Mouse (Mus musculus): Measurements from ENCODE around the gene Trio. TPM values are rescaled to one million over a fixed set of nuclear protein-coding genes. Genes with fewer than 3 reads are reported as not detected.

Gene Trio
- polyA plus RNA-seq, 1 experiment: 56.3 TPM

DNA sequence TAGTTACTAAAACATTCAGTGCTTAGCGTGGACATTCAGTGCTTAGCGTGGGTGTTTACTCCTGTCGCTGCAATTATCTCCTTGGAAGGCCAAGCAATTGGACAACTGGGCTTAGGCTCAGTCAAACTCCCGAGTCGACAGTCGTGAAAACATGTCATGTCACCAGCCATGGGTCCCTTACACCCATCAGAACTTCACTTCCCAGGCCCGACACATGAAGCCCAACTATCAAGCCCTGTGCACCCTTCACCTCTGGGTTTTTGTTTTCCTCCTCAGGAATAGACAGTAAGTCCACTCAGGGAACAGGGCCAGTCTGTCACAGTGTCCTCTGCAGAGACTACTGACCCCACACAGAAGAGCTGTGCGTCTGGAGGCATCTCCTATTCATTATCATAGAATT, 84.2 kb downstream of the Trio start:
- Histone ChIP-seq H3K27me3 (ENCODE audit: control insufficient read depth, insufficient read depth, insufficient read length) (no peaks in the 10 kb centered on the region), H3K36me3 (ENCODE audit: control insufficient read depth, insufficient read depth) (no peaks in the 10 kb centered on the region), H3K4me2 (ENCODE audit: low read depth) (peak overlapping the region; percentile 60), H3ac (ENCODE audit: control insufficient read depth, insufficient read length) (no peak overlapping the region), H3K79me2 (ENCODE audit: control insufficient read depth, insufficient read depth) (peaks cover 87% of the 10 kb centered on the region), H3K4me3 (no peak overlapping the region)
- TF ChIP-seq POLR2AphosphoS2 (IDR thresholded peaks at IDR 0.05; ENCODE audit: insufficient read length, low read depth): no peak

DNA sequence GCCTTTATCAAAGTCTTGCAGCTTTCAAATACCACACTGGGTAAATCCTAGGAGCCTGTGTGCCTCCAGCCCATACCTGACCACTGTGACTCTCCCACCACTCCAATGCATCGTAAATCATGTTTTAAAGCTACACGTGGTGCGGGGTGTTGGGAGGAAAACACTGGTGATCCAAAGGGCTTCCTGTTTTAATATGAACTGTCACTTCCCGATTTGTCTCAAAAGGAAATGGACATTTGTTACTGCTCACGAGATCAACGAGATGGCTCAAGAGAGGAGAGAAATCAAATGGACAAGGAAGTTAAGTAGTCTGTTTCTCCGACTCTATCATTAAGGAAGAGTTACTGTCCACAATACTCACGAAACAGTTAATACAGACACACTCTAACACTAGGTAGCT, 84.6 kb downstream of the Trio start:
- H3K36me3 ChIP-seq (ENCODE audit: control insufficient read depth, insufficient read depth): no peaks in the 10 kb centered on the region
- no peak overlapping the region for H3K4me3 ChIP-seq
- H3ac ChIP-seq (ENCODE audit: control insufficient read depth, insufficient read length): no peak overlapping the region
- H3K27me3 ChIP-seq (ENCODE audit: control insufficient read depth, insufficient read depth, insufficient read length): no peaks in the 10 kb centered on the region
- peak overlapping the region; percentile 60 for H3K4me2 ChIP-seq (ENCODE audit: low read depth)
- no peak for TF ChIP-seq MYOG (IDR thresholded peaks at IDR 0.05; ENCODE audit: control insufficient read depth in 1 of 3, insufficient read depth in 1 of 3, insufficient read length in 2 of 3, low read depth in 2 of 3)
- TF ChIP-seq E2F4 (IDR thresholded peaks at IDR 0.05; ENCODE audit: insufficient read depth): no peak
- no peak for TF ChIP-seq MAX (IDR thresholded peaks at IDR 0.05; ENCODE audit: low read depth)
- TF ChIP-seq REST (IDR thresholded peaks at IDR 0.05; ENCODE audit: insufficient read depth, insufficient read length): no peak
- TF ChIP-seq POLR2A (IDR thresholded peaks at IDR 0.05; ENCODE audit: insufficient read length, low read depth): no peak
- no peak for TF ChIP-seq POLR2AphosphoS2 (IDR thresholded peaks at IDR 0.05; ENCODE audit: insufficient read length, low read depth)
- TF ChIP-seq TCF12 (IDR thresholded peaks at IDR 0.05; ENCODE audit: insufficient read depth, poor library complexity, severe bottlenecking): no peak
- TF ChIP-seq TCF3 (IDR thresholded peaks at IDR 0.05; ENCODE audit: insufficient read length, low read depth): no peak
- no peak for TF ChIP-seq SRF (IDR thresholded peaks at IDR 0.05; ENCODE audit: control insufficient read depth, insufficient read length, low read depth)
- no peak for TF ChIP-seq MYOD1 (IDR thresholded peaks at IDR 0.05; ENCODE audit: control insufficient read depth in 1 of 3, insufficient read length in 2 of 3, low read depth in 2 of 3)
- TF ChIP-seq USF1 (IDR thresholded peaks at IDR 0.05; ENCODE audit: low read depth): no peak
- TF ChIP-seq CEBPB (IDR thresholded peaks at IDR 0.05; ENCODE audit: insufficient read depth, poor library complexity, severe bottlenecking): no peak
- H3K79me2 ChIP-seq (ENCODE audit: control insufficient read depth, insufficient read depth): peaks cover 86% of the 10 kb centered on the region

DNA sequence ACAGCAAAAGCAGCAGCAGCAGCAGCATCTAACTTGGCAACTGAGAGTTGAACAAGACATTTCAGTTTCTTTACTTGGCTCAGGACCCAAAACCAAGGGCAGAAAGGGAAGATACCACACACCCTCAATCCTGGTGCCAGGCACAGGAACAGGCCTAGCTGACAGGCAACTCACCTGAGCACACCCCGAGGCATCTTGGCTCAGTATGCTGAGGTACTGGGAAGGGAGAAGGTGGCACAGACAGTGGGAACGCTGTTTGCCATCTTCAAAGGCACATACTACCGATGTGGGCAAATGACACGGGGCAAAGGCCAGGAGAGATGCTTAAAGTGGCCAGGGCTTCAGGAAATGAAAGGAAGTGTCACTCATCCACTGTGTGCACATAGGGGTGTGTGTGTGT, 85.6 kb downstream of the Trio start:
- no peak overlapping the region for H3K4me3 ChIP-seq
- H3K4me2 ChIP-seq (ENCODE audit: low read depth): no peak overlapping the region
- H3K79me2 ChIP-seq (ENCODE audit: control insufficient read depth, insufficient read depth): peaks cover 84% of the 10 kb centered on the region
- no peaks in the 10 kb centered on the region for H3K36me3 ChIP-seq (ENCODE audit: control insufficient read depth, insufficient read depth)
- no peak overlapping the region for H3ac ChIP-seq (ENCODE audit: control insufficient read depth, insufficient read length)
- no peaks in the 10 kb centered on the region for H3K27me3 ChIP-seq (ENCODE audit: control insufficient read depth, insufficient read depth, insufficient read length)
- no peak for TF ChIP-seq MAX (IDR thresholded peaks at IDR 0.05; ENCODE audit: low read depth)
- no peak for TF ChIP-seq REST (IDR thresholded peaks at IDR 0.05; ENCODE audit: insufficient read depth, insufficient read length)
- TF ChIP-seq TCF12 (IDR thresholded peaks at IDR 0.05; ENCODE audit: insufficient read depth, poor library complexity, severe bottlenecking): no peak
- TF ChIP-seq POLR2AphosphoS2 (IDR thresholded peaks at IDR 0.05; ENCODE audit: insufficient read length, low read depth): peak; percentile 46
- TF ChIP-seq MYOD1 (IDR thresholded peaks at IDR 0.05; ENCODE audit: control insufficient read depth in 1 of 3, insufficient read length in 2 of 3, low read depth in 2 of 3): no peak

DNA sequence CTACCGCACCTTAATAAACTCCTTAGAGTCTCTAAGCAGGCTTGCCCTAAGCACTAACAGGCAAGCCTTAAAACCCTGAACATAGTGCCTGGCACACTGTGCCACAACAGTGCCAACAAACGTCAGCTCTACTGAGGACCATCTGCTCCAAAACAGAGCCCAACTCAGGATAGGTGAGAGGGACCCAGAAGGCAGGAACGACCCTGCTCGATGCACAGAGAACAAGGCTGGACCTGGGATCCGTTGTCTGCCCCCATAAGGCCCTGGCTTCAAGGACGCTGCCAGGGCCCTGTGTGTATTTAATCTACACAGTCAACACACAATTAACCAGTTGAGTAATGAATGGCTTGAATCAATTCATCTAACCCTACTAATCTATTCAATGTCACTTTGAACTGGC, 86.8 kb downstream of the Trio start:
- Histone ChIP-seq H3K27me3 (ENCODE audit: control insufficient read depth, insufficient read depth, insufficient read length) (no peaks in the 10 kb centered on the region), H3K36me3 (ENCODE audit: control insufficient read depth, insufficient read depth) (no peaks in the 10 kb centered on the region), H3K4me2 (ENCODE audit: low read depth) (no peak overlapping the region), H3ac (ENCODE audit: control insufficient read depth, insufficient read length) (no peak overlapping the region), H3K4me3 (no peak overlapping the region), H3K79me2 (ENCODE audit: control insufficient read depth, insufficient read depth) (peaks cover 84% of the 10 kb centered on the region)
- TF ChIP-seq REST (IDR thresholded peaks at IDR 0.05; ENCODE audit: insufficient read depth, insufficient read length) (no peak), CEBPB (IDR thresholded peaks at IDR 0.05; ENCODE audit: insufficient read depth, poor library complexity, severe bottlenecking) (no peak), MYOG (IDR thresholded peaks at IDR 0.05; ENCODE audit: control insufficient read depth in 1 of 3, insufficient read depth in 1 of 3, insufficient read length in 2 of 3, low read depth in 2 of 3) (no peak), MAX (IDR thresholded peaks at IDR 0.05; ENCODE audit: low read depth) (no peak), TCF3 (IDR thresholded peaks at IDR 0.05; ENCODE audit: insufficient read length, low read depth) (no peak), MYOD1 (IDR thresholded peaks at IDR 0.05; ENCODE audit: control insufficient read depth in 1 of 3, insufficient read length in 2 of 3, low read depth in 2 of 3) (no peak), POLR2A (IDR thresholded peaks at IDR 0.05; ENCODE audit: insufficient read length, low read depth) (no peak), USF1 (IDR thresholded peaks at IDR 0.05; ENCODE audit: low read depth) (no peak), SRF (IDR thresholded peaks at IDR 0.05; ENCODE audit: control insufficient read depth, insufficient read length, low read depth) (no peak), TCF12 (IDR thresholded peaks at IDR 0.05; ENCODE audit: insufficient read depth, poor library complexity, severe bottlenecking) (no peak)

DNA sequence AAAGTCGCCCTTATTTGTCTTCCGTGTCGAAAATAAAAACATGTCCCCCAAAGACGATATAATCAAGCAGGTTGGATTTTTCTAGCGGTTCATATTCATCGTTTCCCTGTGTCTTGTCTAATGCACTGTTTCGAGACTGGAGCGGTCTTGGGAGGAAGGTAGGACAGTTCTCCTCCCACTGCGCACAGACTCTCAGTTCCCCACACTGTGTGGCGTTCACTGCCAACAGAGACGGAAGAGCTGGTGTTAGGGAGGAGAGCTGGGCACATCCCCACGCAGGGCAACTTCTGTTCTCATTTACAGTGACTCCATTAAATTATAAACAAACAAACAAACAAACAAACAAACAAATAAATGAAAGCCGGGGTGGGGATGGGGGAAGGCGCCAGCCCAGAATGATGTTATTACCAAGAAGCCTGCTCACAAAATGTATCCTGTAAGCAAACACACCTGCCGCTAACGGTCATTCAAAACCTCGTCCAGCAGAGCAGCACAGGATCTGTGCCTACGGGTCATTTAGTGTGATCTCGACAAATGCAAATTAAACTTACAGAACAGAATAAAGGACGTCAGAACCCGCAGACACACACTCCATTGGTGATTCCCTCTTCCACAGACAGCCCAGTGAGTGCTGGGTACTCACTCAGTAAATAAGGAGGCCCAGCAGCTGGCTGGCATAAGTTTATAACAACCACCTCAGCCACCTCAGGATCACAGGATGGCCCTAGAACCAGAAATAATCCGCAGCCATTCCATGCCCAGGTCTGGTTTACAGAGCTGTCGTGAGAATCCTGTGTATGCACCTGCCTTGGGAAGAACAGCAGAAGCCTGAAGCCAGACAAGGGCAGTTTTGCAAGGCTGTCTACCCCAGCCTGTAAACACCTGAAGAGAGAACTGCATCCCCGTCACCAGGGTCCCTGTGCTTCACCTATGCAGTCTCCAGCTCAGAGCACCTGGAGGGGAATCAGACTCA, 87.5 kb downstream of the Trio start:
- Histone ChIP-seq H3ac (ENCODE audit: control insufficient read depth, insufficient read length) (no peak overlapping the region), H3K27me3 (ENCODE audit: control insufficient read depth, insufficient read depth, insufficient read length) (no peaks in the 10 kb centered on the region), H3K4me3 (peak overlapping the region; percentile 14), H3K4me2 (ENCODE audit: low read depth) (peak overlapping the region; percentile 93), H3K36me3 (ENCODE audit: control insufficient read depth, insufficient read depth) (no peaks in the 10 kb centered on the region), H3K79me2 (ENCODE audit: control insufficient read depth, insufficient read depth) (peaks cover 87% of the 10 kb centered on the region)
- no peak for TF ChIP-seq SRF (IDR thresholded peaks at IDR 0.05; ENCODE audit: control insufficient read depth, insufficient read length, low read depth)
- TF ChIP-seq MYOD1 (IDR thresholded peaks at IDR 0.05; ENCODE audit: control insufficient read depth in 1 of 3, insufficient read length in 2 of 3, low read depth in 2 of 3): peak in 1 of 3 experiments; percentile 1

Measured in myocyte (in vitro differentiated cells).